Mouse (Mus musculus) adrenal gland, postnatal 25 days (tissue): Measurements from ENCODE around the gene Ccdc15. TPM values are rescaled to one million over a fixed set of nuclear protein-coding genes. Genes with fewer than 3 reads are reported as not detected.
A peak's percentile ranks its signal among the peaks of the same experiment; 100 is the strongest.

Experiments used
- DNase-seq: peaks from one replicate; pipeline ENCODE4 v3.0.0; 2021; ENCODE audit warnings: mixed read lengths
- long read RNA-seq: library from polyadenylated mRNA; stranded (forward); transcript quantifications from one replicate; pipeline ENCODE4 v2.0.0, GENCODE M21; 2021
- total RNA-seq: library from RNA; stranded (reverse); gene quantifications from 2 replicates; pipeline ENCODE4 v1.2.3, GENCODE M21; 2021

Ccdc15 gene
- total RNA-seq = 3.9 and 4.6 TPM in 2 replicates
- long read RNA-seq = 0 reads

- peak; percentile 98 for DNase-seq
These were observed at the start of gene Ccdc15 for GRCm38 (mm10) chr9:37347988-37348642. TSS of gene Ccdc15 (minus strand) at chr9:37348432.

- no peak for DNase-seq
These were observed 45.4 kb upstream of the Ccdc15 start for GRCm38 (mm10) chr9:37393482-37394131.

- no peak for DNase-seq
These were observed 43.8 kb upstream of the Ccdc15 start for GRCm38 (mm10) chr9:37392071-37392470.

- DNase-seq = no peak
These were observed 42.7 kb upstream of the Ccdc15 start for GRCm38 (mm10) chr9:37390891-37391290.

- DNase-seq = peak; percentile 60
These were observed 36.3 kb upstream of the Ccdc15 start for GRCm38 (mm10) chr9:37384284-37385182.

- no peak for DNase-seq
These were observed 34.9 kb upstream of the Ccdc15 start for GRCm38 (mm10) chr9:37383161-37383560.

- DNase-seq = no peak
These were observed 27.5 kb upstream of the Ccdc15 start for GRCm38 (mm10) chr9:37375718-37376117.

- no peak for DNase-seq
These were observed 23.1 kb upstream of the Ccdc15 start for GRCm38 (mm10) chr9:37371232-37371801.

GRCm38 (mm10) chr9:37368860-37369259 lies 20.6 kb upstream of the Ccdc15 start:
- no peak for DNase-seq

GRCm38 (mm10) chr9:37368081-37368830 lies 20.0 kb upstream of the Ccdc15 start:
- no peak for DNase-seq

GRCm38 (mm10) chr9:37367301-37368080 lies 19.3 kb upstream of the Ccdc15 start, which contains the start of gene Hepacam:
TSS of gene Hepacam (plus strand) at chr9:37367351.
- DNase-seq = no peak

GRCm38 (mm10) chr9:37365706-37366105 lies 17.5 kb upstream of the Ccdc15 start:
- no peak for DNase-seq

GRCm38 (mm10) chr9:37364392-37364791 lies 16.2 kb upstream of the Ccdc15 start:
- no peak for DNase-seq

GRCm38 (mm10) chr9:37363551-37363950 lies 15.3 kb upstream of the Ccdc15 start:
- no peak for DNase-seq

- DNase-seq = no peak
These were observed 14.6 kb upstream of the Ccdc15 start for GRCm38 (mm10) chr9:37362881-37363280.

GRCm38 (mm10) chr9:37362084-37362483 lies 13.9 kb upstream of the Ccdc15 start:
- DNase-seq = no peak

GRCm38 (mm10) chr9:37359331-37360220 lies 11.3 kb upstream of the Ccdc15 start:
- peak; percentile 9 for DNase-seq

- no peak for DNase-seq
These were observed 10.6 kb upstream of the Ccdc15 start for GRCm38 (mm10) chr9:37358713-37359330.

- no peak for DNase-seq
These were observed 6.3 kb upstream of the Ccdc15 start for GRCm38 (mm10) chr9:37354485-37354884.
